Comparison of ENCODE assay signal across 29 mouse cellular contexts in genomic region chr4:123397643-123398434, GRCm38 (mm10). TPM values are rescaled to one million over a fixed set of nuclear protein-coding genes. Genes with fewer than 3 reads are reported as not detected.
DNase-seq lines count a peak whose midpoint lies in the region; ATAC-seq lines count a peak whose summit lies in the region.
"Had no signal": no experiment of that assay in that cellular context is flagged by ENCODE, and none has a peak within 500 bp of the region (broad histone marks: within the 10 kb centered on the region; RNA-seq: fewer than 3 reads in every experiment).

No protein-coding gene starts in this region.

- H3K36me3 ChIP-seq in kidney, embryonic 14.5 days (ENCODE audit: control insufficient read depth, insufficient read depth, low read length): peaks cover 77% of the 10 kb centered on the region
- H3K36me3 ChIP-seq in heart, embryonic 15.5 days: peaks cover 71% of the 10 kb centered on the region
- H3K36me3 ChIP-seq in embryonic facial prominence, embryonic 10.5 days (replicated peaks): peaks cover 88% of the 10 kb centered on the region

- no peak overlapping the region for H3K9ac ChIP-seq in kidney, embryonic 14.5 days (ENCODE audit: low read depth, low read length)
- no peak overlapping the region for H3K9ac ChIP-seq in heart, embryonic 15.5 days
- H3K9ac ChIP-seq: forebrain, embryonic 13.5 days; hindbrain, embryonic 14.5 days; liver, embryonic 15.5 days; lung, embryonic 14.5 days; midbrain, embryonic 15.5 days had no signal

- no peak overlapping the region for H3K4me3 ChIP-seq in kidney, embryonic 14.5 days (ENCODE audit: low read length)
- no peak overlapping the region for H3K4me3 ChIP-seq in heart, embryonic 15.5 days
- no peak overlapping the region for H3K4me3 ChIP-seq in embryonic facial prominence, embryonic 10.5 days
- H3K4me3 ChIP-seq: forebrain, embryonic 13.5 days; liver, embryonic 15.5 days; midbrain, embryonic 10.5 days; midbrain, embryonic 15.5 days had no signal

- H3K27me3 ChIP-seq in kidney, embryonic 14.5 days (ENCODE audit: control insufficient read depth, insufficient read depth, low read length): no peaks in the 10 kb centered on the region
- no peaks in the 10 kb centered on the region for H3K27me3 ChIP-seq in heart, embryonic 15.5 days
- no peaks in the 10 kb centered on the region for H3K27me3 ChIP-seq in embryonic facial prominence, embryonic 10.5 days (replicated peaks; ENCODE audit: low read depth, poor library complexity, severe bottlenecking)
- H3K27me3 ChIP-seq: forebrain, embryonic 13.5 days; liver, embryonic 15.5 days; midbrain, embryonic 15.5 days had no signal

- H3K4me2 ChIP-seq in kidney, embryonic 14.5 days (replicated peaks; ENCODE audit: low read depth, low read length): no peak overlapping the region
- no peak overlapping the region for H3K4me2 ChIP-seq in heart, embryonic 15.5 days
- H3K4me2 ChIP-seq: forebrain, embryonic 13.5 days; hindbrain, embryonic 14.5 days; liver, embryonic 15.5 days; lung, embryonic 14.5 days; midbrain, embryonic 15.5 days had no signal

- WGBS in kidney, embryonic 14.5 days: 55% methylated on average over 5 of the region's 5 CpGs
- WGBS in heart, embryonic 15.5 days: 45% methylated on average over 5 of the region's 5 CpGs
- WGBS in embryonic facial prominence, embryonic 10.5 days: 87% methylated on average over 5 of the region's 5 CpGs

- no peaks in the 10 kb centered on the region for H3K9me3 ChIP-seq in kidney, embryonic 14.5 days (ENCODE audit: control insufficient read depth, low read length)
- H3K9me3 ChIP-seq in heart, embryonic 15.5 days (replicated peaks): 0 out of 2 replicates have a peak, but pooled peaks cover 3% of the 10 kb centered on the region
- no peaks in the 10 kb centered on the region for H3K9me3 ChIP-seq in embryonic facial prominence, embryonic 10.5 days
- H3K9me3 ChIP-seq: forebrain, embryonic 13.5 days; G1E; liver, embryonic 15.5 days; midbrain, embryonic 10.5 days; midbrain, embryonic 15.5 days had no signal

- H3K4me1 ChIP-seq in kidney, embryonic 14.5 days (ENCODE audit: control insufficient read depth, insufficient read depth, low read length): no peaks in the 10 kb centered on the region; the same call in 1 of the 2 replicates
- peaks cover 17% of the 10 kb centered on the region for H3K4me1 ChIP-seq in heart, embryonic 15.5 days (replicated peaks)
- H3K4me1 ChIP-seq in embryonic facial prominence, embryonic 10.5 days: peaks cover 10% of the 10 kb centered on the region
- H3K4me1 ChIP-seq: liver, embryonic 15.5 days; midbrain, embryonic 10.5 days had no signal

- 0 out of 2 replicates have a peak, but pooled peaks have one; percentile 52 for ATAC-seq in kidney, embryonic 14.5 days (ENCODE audit: low FRiP score, low TSS enrichment)
- ATAC-seq in heart, embryonic 15.5 days (replicated peaks; ENCODE audit: insufficient number of reproducible peaks, insufficient read depth, low FRiP score, low read depth): no peak
- ATAC-seq: forebrain, embryonic 13.5 days; midbrain, embryonic 15.5 days had no signal

- intact Hi-C loops in heart, postnatal 14 days (cut with DNase I): no loop called here

- peak; percentile 86 for DNase-seq in heart, adult 11 months
- DNase-seq in heart, postnatal 14 days: no peak
- DNase-seq in kidney, postnatal 36 days: no peak
- no peak for DNase-seq in embryonic facial prominence, embryonic 10.5 days (ENCODE audit: low spot score)
- no peak for DNase-seq in cerebellum, postnatal 36 days
- DNase-seq: adrenal gland, adult 8-10 months; cerebellum, adult 2 months; cerebellum, postnatal 14 days; gastrocnemius, postnatal 25 days; kidney, adult 18-20 months; kidney, postnatal 10 days; layer of hippocampus, adult 9-11 months; liver; lung, embryonic 14.5 days; lung, postnatal 14 days; right cerebral cortex, adult 18-20 months; right cerebral cortex, postnatal 4 days; thymus, postnatal 4 days had no signal

- no peak overlapping the region for H3K27ac ChIP-seq in kidney, embryonic 14.5 days (ENCODE audit: low read depth, low read length)
- peak overlapping the region; percentile 67 for H3K27ac ChIP-seq in heart, embryonic 15.5 days
- no peak overlapping the region for H3K27ac ChIP-seq in embryonic facial prominence, embryonic 10.5 days (replicated peaks)
- H3K27ac ChIP-seq: forebrain, embryonic 13.5 days; hindbrain, embryonic 14.5 days; liver, embryonic 15.5 days; midbrain, embryonic 10.5 days; midbrain, embryonic 15.5 days had no signal

RNA-seq across cellular contexts. Expression of gene Bmp8a, which starts 54.8 kb away (rescaled TPM):
- under 1 TPM; 0.10 to 0.12 TPM for total RNA-seq in heart, postnatal 14 days (2021)
- 0.20 TPM in 1 of 2 replicates, not detected in the other for polyA plus RNA-seq in kidney, embryonic 14.5 days (2014; fragmentation: Nextera tagmentation; extraction: Ambion mirVana)
- polyA plus RNA-seq in heart, embryonic 15.5 days (2015; fragmentation: Nextera tagmentation; extraction: Ambion mirVana): 0.11 TPM in 1 of 2 replicates, not detected in the other
- polyA plus RNA-seq in embryonic facial prominence, embryonic 10.5 days (2016; fragmentation: Nextera tagmentation; extraction: Ambion mirVana): 0.14 TPM in 1 of 2 replicates, not detected in the other
- total RNA-seq: adrenal gland, postnatal 4 days; hematopoietic stem cell, adult 5-6 weeks; neutrophil, adult 5-6 weeks had no signal
- polyA plus RNA-seq: forebrain, embryonic 13.5 days; midbrain, embryonic 15.5 days had no signal
